Comparison of ENCODE assay signal across 13 mouse cellular contexts in genomic region chr14:25855241-25855885, GRCm38 (mm10). TPM values are rescaled to one million over a fixed set of nuclear protein-coding genes. Genes with fewer than 3 reads are reported as not detected.
DNase-seq lines count a peak whose midpoint lies in the region; ATAC-seq and TF ChIP-seq lines count a peak whose summit lies in the region.
"Had no signal": no experiment of that assay in that cellular context is flagged by ENCODE, and none has a peak within 500 bp of the region (broad histone marks: within the 10 kb centered on the region; RNA-seq: fewer than 3 reads in every experiment).

No protein-coding gene starts in this region.

- no peak overlapping the region for H3K4me3 ChIP-seq in liver, adult 2 months (ENCODE audit: insufficient read depth, low read depth, low read length)
- H3K4me3 ChIP-seq in ES-Bruce4 (ENCODE audit: low read depth, low read length): no peak overlapping the region
- no peak overlapping the region for H3K4me3 ChIP-seq in hindbrain, embryonic 14.5 days (replicated peaks; ENCODE audit: low read length)
- H3K4me3 ChIP-seq: heart, embryonic 12.5 days; left cerebral cortex, adult 2 months had no signal

- peaks cover 60% of the 10 kb centered on the region; the same call in 1 of the 2 replicates for H3K79me2 ChIP-seq in liver, adult 2 months (ENCODE audit: control insufficient read depth, insufficient read depth, low read length)

- H3K4me1 ChIP-seq in liver, adult 2 months (ENCODE audit: control insufficient read depth, insufficient read depth, low read length): peaks cover 10% of the 10 kb centered on the region
- peaks cover 7% of the 10 kb centered on the region for H3K4me1 ChIP-seq in ES-Bruce4 (ENCODE audit: control insufficient read depth, insufficient read depth, low read length)
- H3K4me1 ChIP-seq in hindbrain, embryonic 14.5 days (replicated peaks; ENCODE audit: control insufficient read depth, insufficient read depth, low read length): no peaks in the 10 kb centered on the region

- DNase-seq in liver, adult 2 months (ENCODE audit: extremely low read depth, low read depth, low spot score): peak; percentile 31
- no peak for DNase-seq in liver
- DNase-seq in naive thymus-derived CD4-positive, alpha-beta T cell, adult 2 months (ENCODE audit: low read depth): peak; percentile 59
- no peak for DNase-seq in ovary, adult 18-20 months (ENCODE audit: low spot score)
- no peak for DNase-seq in right cerebral cortex, postnatal 10 days (ENCODE audit: low spot score in 2 of 2)
- no peak for DNase-seq in hindbrain, embryonic 14.5 days (ENCODE audit: low spot score)
- DNase-seq: cerebellum, postnatal 36 days had no signal

- H3K27me3 ChIP-seq in liver, adult 2 months (ENCODE audit: control insufficient read depth, insufficient read depth, low read length): no peaks in the 10 kb centered on the region
- H3K27me3 ChIP-seq in ES-Bruce4 (ENCODE audit: control insufficient read depth, insufficient read depth, low read length, poor library complexity, severe bottlenecking): no peaks in the 10 kb centered on the region
- H3K27me3 ChIP-seq in hindbrain, embryonic 14.5 days (ENCODE audit: control insufficient read depth, insufficient read depth, low read length): no peaks in the 10 kb centered on the region
- H3K27me3 ChIP-seq: heart, embryonic 12.5 days had no signal

- TF ChIP-seq EP300 in ES-Bruce4 (IDR thresholded peaks at IDR 0.05; ENCODE audit: insufficient read depth, low read depth, low read length): peak; percentile 60; the same call in 1 of the 2 replicates

- no peak overlapping the region for H3K4me2 ChIP-seq in hindbrain, embryonic 14.5 days (replicated peaks)
- H3K4me2 ChIP-seq: heart, embryonic 12.5 days had no signal

- TF ChIP-seq CTCF in liver, adult 2 months (IDR thresholded peaks at IDR 0.05; ENCODE audit: low read depth, low read length): no peak
- no peak for TF ChIP-seq CTCF in ES-Bruce4 (IDR thresholded peaks at IDR 0.05; ENCODE audit: low read depth, low read length)

- H3K9ac ChIP-seq in liver, adult 2 months (ENCODE audit: low read depth, low read length): no peak overlapping the region
- no peak overlapping the region for H3K9ac ChIP-seq in ES-Bruce4 (ENCODE audit: low read depth, poor library complexity, severe bottlenecking)
- no peak overlapping the region for H3K9ac ChIP-seq in hindbrain, embryonic 14.5 days
- H3K9ac ChIP-seq: heart, embryonic 12.5 days had no signal

- ATAC-seq in hematopoietic stem cell, adult 5-6 weeks (replicated peaks in 1 of 2; ENCODE audit: insufficient read depth in 1 of 2, low FRiP score in 2 of 2, low TSS enrichment in 1 of 2, low read depth in 1 of 2, poor library complexity in 2 of 2, severe bottlenecking in 2 of 2): peak; percentile 45 to 55; a peak in 2 of 4 replicates
- no peak for ATAC-seq in hindbrain, embryonic 14.5 days (ENCODE audit: low FRiP score)

- no peaks in the 10 kb centered on the region for H3K36me3 ChIP-seq in liver, adult 2 months (ENCODE audit: control insufficient read depth, insufficient read depth, low read length)
- no peaks in the 10 kb centered on the region for H3K36me3 ChIP-seq in ES-Bruce4 (ENCODE audit: control insufficient read depth, insufficient read depth, low read length, poor library complexity, severe bottlenecking)
- no peaks in the 10 kb centered on the region for H3K36me3 ChIP-seq in hindbrain, embryonic 14.5 days (replicated peaks; ENCODE audit: control insufficient read depth, insufficient read depth)
- H3K36me3 ChIP-seq: heart, embryonic 12.5 days had no signal

- no peaks in the 10 kb centered on the region for H3K9me3 ChIP-seq in ES-Bruce4 (replicated peaks; ENCODE audit: control insufficient read depth, insufficient read depth, low read length, poor library complexity, severe bottlenecking)
- no peaks in the 10 kb centered on the region for H3K9me3 ChIP-seq in hindbrain, embryonic 14.5 days (ENCODE audit: control insufficient read depth, low read length)
- H3K9me3 ChIP-seq: heart, embryonic 12.5 days had no signal

- H3K27ac ChIP-seq in liver, adult 2 months (replicated peaks; ENCODE audit: insufficient read depth, low read depth, low read length): no peak overlapping the region
- no peak overlapping the region for H3K27ac ChIP-seq in ES-Bruce4 (ENCODE audit: insufficient read depth, low read length)
- H3K27ac ChIP-seq in hindbrain, embryonic 14.5 days: no peak overlapping the region
- H3K27ac ChIP-seq: left cerebral cortex, adult 2 months had no signal

- WGBS in liver, adult 2 months: 31% methylated on average over 8 of the region's 8 CpGs
- 72% methylated on average over 8 of the region's 8 CpGs for WGBS in hindbrain, embryonic 14.5 days

- no peak for TF ChIP-seq POLR2A in liver, adult 2 months (IDR thresholded peaks at IDR 0.05; ENCODE audit: extremely low read depth, insufficient read depth, low read length)
- no peak for TF ChIP-seq POLR2A in ES-Bruce4 (IDR thresholded peaks at IDR 0.05; ENCODE audit: insufficient read depth, low read length)

RNA-seq across cellular contexts. Expression of gene Anxa11, which starts 13.4 kb away (rescaled TPM):
- total RNA-seq in liver, adult 2 months (2014; rRNA removed): 11.7 and 14.5 TPM in 2 replicates
- polyA plus RNA-seq in liver, adult 2 months (2012; rRNA removed): 30.5 and 33.6 TPM in 2 replicates
- 106 and 109 TPM in 2 replicates for polyA plus RNA-seq in ES-Bruce4 (2011; ENCODE audit: insufficient read depth, insufficient read length, low read depth, missing spikeins)
- 9.8 and 14.7 TPM in 2 replicates for total RNA-seq in hematopoietic stem cell, adult 5-6 weeks (2017)
- 2.9 and 3.2 TPM in 2 replicates for polyA plus RNA-seq in hindbrain, embryonic 14.5 days (2014; fragmentation: Nextera tagmentation; extraction: Ambion mirVana)

RNA-seq across cellular contexts. Expression of gene Plac9a, which starts 47.5 kb away (rescaled TPM):
- not detected in 2 replicates for total RNA-seq in liver, adult 2 months (2014; rRNA removed)
- 0.49 TPM in 1 of 2 replicates, not detected in the other for polyA plus RNA-seq in liver, adult 2 months (2012; rRNA removed)
- 13.9 and 17.1 TPM in 2 replicates for polyA plus RNA-seq in ES-Bruce4 (2011; ENCODE audit: insufficient read depth, insufficient read length, low read depth, missing spikeins)
- not detected in 2 replicates for total RNA-seq in hematopoietic stem cell, adult 5-6 weeks (2017)
- polyA plus RNA-seq in hindbrain, embryonic 14.5 days (2014; fragmentation: Nextera tagmentation; extraction: Ambion mirVana): not detected in 2 replicates
- total RNA-seq: left cerebral cortex, adult 2 months had no signal
- polyA plus RNA-seq: heart, embryonic 12.5 days; intestine, embryonic 14.5 days; neural tube, embryonic 14.5 days had no signal

Comparison
In these comparisons a context has a peak if more than half of its experiments do, and no peak if none do; other contexts are left out.
1. DNase-seq: peak in liver, adult 2 months (single experiment) and naive thymus-derived CD4-positive, alpha-beta T cell, adult 2 months (single experiment); none in liver (single experiment), ovary, adult 18-20 months (single experiment), right cerebral cortex, postnatal 10 days (0 of 2) and hindbrain, embryonic 14.5 days (single experiment).
2. RNA of gene Plac9a, which starts 47.5 kb away (polyA plus RNA-seq): 13.9 to 17.1 TPM in ES-Bruce4; not detected in hindbrain, embryonic 14.5 days and 0.49 TPM in liver, adult 2 months; every median in the first group is over 10 times any median in the second.